Mouse (Mus musculus) neutrophil, adult 5-6 weeks (primary cell): Measurements from ENCODE around the gene Kcnh8. TPM values are rescaled to one million over a fixed set of nuclear protein-coding genes. Genes with fewer than 3 reads are reported as not detected.

ENCODE experiments used
- ATAC-seq: fragments of 151-379, 151-347 bp; 2 replicates; pipeline ENCODE4 v1.8.0; 2017; ENCODE audit warnings: mild to moderate bottlenecking, moderate TSS enrichment; ENCODE audit not compliant: insufficient number of reproducible peaks, poor library complexity, low FRiP score, severe bottlenecking; ENCODE audit errors: extremely low read depth
- total RNA-seq: library from RNA; stranded (forward); fragments of 200-1000 nt; gene quantifications from 2 replicates; pipeline ENCODE4 v1.2.3, GENCODE M21; 2017

The Kcnh8 gene
- total RNA-seq = not detected in 2 replicates

DNA sequence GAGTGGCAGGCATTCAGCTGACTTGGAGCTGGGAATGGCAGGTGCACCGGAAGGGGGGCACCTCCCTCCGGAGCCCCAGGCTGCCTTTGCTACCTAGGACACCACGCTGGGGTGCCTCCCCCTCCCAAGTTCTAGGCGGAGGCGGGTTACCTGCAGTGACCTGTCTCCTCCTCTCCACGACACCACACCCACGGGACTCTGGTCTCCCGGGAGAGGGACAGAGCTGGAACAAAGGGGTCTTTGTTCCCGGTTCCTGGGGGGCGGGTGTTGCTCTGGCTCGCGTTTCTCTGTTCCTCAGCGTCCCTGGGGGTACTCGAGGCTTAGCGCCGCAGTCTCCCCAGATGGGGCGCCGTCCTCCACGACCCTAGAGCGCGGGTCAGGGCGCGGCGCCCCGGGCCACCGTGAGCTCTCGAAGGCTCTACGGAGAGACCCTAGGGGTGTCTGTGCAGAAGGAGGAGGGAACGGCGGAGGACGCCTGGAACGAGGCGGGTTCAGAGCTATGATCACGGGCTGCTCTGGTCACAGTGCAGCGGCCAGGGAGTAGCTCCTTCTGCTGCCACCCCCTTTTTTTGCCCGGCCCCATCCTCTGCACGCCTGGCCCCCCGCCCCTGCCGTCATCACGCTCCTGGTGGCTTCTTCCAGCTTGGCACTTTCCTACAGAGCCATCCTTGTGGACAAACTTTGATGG lies at the start of gene Kcnh8:
Kcnh8 (plus strand) TSS at position 617 of the 688 bp plus-strand sequence.
- peak; percentile 13; the same call in 1 of the 2 replicates for ATAC-seq

- peak; percentile 78 for ATAC-seq
These were observed 42.4 kb upstream of the Kcnh8 start for GRCm38 (mm10) chr17:52559961-52560720.

DNA sequence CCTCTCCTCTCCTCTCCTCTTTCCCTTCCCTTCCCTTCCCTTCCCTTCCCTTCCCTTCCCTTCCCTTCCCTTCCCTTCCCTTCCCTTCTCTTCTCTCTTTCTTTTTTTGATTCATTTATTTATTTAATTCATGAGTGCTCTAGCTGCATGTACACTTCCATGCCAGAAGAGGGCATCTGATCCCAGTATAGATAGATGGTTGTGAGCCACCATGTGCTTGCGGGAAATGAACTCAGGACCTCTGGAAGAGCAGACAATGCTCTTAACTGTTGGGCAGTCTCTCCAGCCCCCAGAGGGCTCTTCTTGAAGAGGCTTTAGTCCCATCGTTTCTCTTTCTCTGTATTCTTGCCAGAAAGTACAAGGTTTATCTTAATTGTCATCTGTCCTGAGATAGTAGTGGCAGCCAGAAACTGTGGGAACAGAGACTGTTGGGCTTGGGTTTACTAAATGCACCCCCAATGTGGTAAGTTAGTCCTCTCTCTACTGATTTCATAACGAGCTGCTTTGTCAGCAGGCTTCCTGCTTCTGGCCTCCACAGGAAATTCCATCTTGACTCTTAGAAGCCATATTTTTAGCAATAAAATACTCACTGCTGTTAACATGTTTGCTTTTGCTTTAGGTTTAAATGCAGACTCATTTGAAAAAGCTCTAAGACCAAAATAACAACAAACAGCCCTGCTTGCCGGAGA lies 36.9 kb upstream of the Kcnh8 start:
- no peak for ATAC-seq

DNA sequence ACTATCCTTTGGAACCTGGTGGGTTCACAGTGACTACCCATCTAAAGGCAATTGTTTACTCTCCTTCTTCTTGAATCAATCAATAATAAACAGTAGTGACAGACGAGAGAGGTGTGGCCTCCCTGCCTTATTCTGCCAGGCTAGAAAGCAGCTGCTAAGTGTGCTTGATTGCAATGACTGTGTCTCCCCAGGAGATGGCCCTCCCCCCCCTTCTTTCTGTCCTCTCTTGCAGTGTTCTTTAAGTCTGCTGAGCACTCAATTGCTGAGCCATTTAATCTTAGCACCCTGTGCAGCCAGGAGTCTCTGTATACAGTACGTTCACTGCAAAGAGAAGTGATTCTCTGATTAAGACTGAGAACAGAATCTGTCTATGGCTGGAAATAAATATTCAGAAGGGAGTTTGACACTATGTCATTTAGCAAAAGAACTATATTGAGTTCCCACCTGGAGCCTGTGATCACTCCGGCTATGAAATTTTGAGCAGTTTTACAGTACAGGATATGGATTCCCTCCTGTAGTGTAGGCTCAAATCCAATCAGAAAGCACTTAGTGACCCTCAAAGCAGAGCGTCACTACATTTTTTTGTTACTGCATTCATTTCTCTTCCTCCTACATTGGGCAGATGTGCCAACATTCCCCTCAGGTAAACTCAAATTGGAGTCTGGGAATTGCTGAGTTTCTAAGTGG lies 32.8 kb upstream of the Kcnh8 start:
- ATAC-seq = no peak

GRCm38 (mm10) chr17:52572229-52572628 lies 30.3 kb upstream of the Kcnh8 start:
- no peak for ATAC-seq

DNA sequence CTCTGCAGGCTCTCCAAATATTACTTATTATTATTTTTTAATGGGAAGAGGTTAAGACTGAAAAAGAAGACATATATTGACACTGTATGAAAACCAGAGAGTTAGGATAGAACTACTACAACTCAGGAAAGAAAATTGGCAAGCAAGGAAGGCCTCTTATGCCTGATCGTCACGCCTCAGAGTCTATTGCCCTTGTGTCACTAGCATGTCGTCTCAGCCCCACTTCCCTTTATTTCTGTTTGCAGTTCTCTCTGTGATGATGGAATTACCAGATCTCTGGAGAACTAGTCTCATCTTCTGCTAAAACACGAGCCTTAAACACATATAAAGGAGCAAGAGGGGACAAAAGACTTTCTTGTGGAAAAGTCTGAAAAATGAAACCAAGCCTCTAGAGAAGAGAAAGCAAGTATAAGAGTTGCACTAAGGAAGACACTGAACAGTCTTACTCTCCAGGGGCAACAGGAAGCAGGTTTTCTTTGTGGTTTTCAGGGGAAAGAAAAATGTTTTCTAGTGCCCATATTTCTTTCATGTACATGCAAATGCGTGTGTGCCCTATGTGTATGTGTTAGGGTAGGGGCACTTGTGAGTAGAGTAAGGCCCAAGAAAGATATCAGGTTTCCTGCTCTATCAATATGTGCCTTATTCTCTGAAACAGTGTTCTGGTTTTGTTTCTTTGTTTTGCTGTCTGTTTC lies 10.9 kb upstream of the Kcnh8 start:
- no peak for ATAC-seq

DNA sequence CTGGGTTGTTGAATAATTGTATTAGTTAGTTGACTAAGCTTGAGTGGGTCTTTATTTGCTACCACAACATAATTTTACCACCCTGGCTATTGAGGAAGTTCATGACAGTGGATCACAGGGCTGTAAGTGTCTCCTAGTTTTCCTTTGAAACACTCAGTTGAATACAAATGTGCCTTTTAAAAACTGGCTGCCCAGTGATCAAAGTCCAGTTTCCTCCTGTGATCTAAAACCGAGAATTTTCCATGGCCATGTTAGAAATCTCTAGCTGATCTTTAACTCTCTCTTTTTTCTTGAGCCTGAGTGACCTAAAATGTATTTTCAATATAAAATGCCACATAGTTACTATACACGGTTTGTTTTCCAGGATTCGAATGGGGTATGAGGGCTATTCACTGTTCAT lies 3.4 kb upstream of the Kcnh8 start:
- ATAC-seq = no peak

DNA sequence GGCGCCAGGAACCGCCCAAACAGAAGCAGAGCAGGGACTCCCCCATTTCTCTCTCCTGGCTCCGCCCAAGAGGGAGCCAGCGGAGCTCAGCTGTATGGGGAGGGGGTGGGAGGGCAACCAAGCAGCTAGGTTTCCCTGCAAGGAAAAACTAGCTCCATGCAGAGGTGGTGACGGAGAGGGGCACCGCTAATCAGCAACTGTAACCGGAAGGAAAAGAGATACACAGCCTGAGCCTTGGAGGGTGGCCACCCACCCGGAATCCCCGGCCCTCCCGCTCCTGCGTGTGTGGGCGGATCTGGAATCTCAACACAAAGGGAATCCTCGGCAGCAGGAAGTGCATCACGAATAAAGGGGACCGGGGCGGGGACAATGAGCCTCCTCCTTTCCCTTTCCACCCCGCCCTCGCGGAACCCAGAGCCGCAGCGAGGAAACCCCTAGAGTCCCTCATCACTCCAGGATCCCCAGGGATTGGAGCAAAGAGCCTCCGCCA lies 1.6 kb upstream of the Kcnh8 start:
- ATAC-seq = no peak

- no peak for ATAC-seq
These were observed 267 bp downstream of the Kcnh8 start for GRCm38 (mm10) chr17:52602781-52603170.

GRCm38 (mm10) chr17:52603411-52603810 lies 902 bp downstream of the Kcnh8 start:
- ATAC-seq = no peak

- no peak for ATAC-seq
These were observed 8.9 kb downstream of the Kcnh8 start for GRCm38 (mm10) chr17:52611382-52611781.

DNA sequence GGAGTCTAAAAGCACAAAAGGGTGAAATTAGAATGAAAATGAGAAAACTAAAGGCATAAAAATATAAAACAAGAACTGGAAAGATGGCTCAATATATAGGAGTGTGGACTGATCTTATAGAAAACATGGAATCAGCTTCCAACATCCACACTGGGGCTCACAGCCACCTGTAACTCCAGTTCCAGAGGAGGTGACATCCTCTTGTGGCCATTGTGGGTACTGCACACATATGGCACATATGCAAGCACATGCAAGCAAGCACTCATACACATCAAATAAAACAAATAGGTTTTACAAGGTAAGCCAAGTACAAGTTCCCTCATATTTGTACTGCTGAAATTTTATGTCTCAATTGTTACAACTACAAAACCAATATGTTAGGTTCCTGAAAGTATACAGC lies 46.7 kb downstream of the Kcnh8 start:
- ATAC-seq = no peak

- ATAC-seq = no peak
These were observed 89.5 kb downstream of the Kcnh8 start for GRCm38 (mm10) chr17:52691988-52692387.

DNA sequence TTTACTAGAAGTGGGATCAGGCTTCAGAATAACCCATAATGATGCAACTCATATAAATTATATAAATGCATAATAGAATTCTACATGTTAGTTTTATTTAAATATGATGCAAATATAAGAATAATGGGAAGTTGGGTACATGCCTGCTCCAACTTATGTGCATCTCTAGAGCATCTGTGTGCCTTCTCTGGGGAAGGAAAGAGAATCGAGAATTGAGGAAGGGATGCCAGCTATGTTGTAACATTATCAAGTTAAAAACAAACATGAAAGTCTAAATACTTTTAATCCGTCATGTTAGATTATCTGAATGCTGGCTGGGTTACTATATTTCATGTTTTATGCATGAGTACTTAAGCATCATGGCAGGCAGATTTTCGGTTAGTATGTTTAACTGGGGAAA lies 99.4 kb downstream of the Kcnh8 start:
- no peak for ATAC-seq

- no peak for ATAC-seq
These were observed 109.8 kb downstream of the Kcnh8 start for GRCm38 (mm10) chr17:52712319-52712718.

DNA sequence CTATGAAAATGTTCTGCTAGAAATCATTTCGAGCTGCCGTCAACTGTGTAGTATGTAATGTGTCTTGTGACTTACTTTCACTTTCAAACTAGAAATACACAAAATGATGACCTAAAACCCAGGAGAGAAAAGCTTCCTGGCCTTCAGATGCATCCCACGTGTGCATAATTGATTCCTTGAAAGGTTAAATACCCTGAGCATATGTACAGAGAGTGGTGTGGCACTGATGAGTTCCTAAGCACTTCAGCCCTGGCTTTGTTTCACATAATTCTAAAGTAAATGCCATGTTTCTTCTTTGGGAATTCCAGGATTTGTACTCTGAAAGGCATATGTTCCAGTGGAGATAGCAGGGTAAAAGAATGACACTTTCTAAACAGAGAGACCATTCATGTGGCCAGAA lies 119.7 kb downstream of the Kcnh8 start:
- no peak for ATAC-seq

DNA sequence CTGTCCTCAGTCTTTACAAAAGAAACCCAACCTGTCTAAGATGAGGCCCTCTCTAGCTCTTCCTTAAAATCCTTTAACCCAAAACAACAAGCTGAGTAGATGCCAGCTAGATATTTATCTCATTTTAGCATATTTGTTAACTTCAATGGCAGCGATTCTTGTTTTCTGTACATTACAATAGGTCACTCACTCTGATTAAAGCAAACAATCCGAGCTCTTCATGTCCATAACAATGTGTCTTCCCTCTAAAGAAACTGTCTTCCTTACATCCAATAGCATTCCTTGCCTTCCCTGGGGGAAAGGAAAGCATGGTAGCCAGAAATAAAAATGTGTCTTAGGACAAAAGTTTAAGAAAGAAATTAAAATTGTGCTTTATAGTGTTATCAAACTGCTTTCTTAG lies 126.3 kb downstream of the Kcnh8 start:
- no peak for ATAC-seq

DNA sequence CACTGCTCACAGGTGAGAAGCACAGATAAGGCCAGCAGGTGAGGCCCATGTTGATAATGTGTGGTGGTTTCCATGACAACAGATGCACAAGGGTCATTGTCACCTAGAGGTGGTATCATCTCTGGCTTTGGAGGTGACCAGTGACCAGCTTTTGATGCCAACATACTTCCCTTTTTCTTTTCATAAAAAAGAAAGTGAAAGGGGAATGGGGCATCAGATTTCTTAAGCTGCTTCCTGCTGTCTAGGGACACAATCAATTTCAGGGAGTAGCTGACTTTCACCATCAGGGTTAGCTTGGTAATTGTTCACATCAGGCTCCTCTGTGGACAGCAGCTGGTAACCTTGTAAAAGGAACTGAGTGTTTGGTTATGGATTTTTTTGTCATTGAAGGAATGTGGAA lies 135.9 kb downstream of the Kcnh8 start:
- no peak for ATAC-seq

DNA sequence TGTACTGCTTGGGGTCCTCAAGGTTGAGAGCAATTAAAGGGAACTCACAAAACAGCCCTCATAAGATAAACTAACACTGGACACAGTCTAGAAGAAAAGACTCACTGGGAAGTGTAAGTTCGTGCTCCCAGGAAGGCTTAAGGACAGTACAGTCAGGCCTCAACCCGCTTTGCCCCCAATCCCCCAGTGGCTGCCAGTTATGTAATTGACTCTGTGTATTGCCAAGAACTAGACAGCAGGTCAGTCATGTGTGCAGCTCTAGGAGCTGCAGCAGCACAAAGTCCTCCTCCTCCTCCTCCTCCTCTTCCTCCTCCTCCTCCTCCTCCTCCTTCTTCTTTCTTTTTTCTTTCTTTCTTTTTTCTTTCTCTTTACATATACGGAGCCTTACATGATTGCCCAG lies 185.6 kb downstream of the Kcnh8 start:
- ATAC-seq = no peak
